ENCODE assay signal across 7 mouse cellular contexts in genomic region chr1:180793445-180794117, GRCm38 (mm10). TPM values are rescaled to one million over a fixed set of nuclear protein-coding genes. Genes with fewer than 3 reads are reported as not detected.
DNase-seq lines count a peak whose midpoint lies in the region; ATAC-seq lines count a peak whose summit lies in the region.

No protein-coding gene starts in this region.

- ATAC-seq in erythroblast, adult 5-6 weeks (replicated peaks; ENCODE audit: low FRiP score, poor library complexity, severe bottlenecking): 0 out of 2 replicates have a peak, but pooled peaks have one; percentile 31
- peak; percentile 53 for ATAC-seq in kidney, embryonic 15.5 days (replicated peaks; ENCODE audit: low FRiP score)

- DNase-seq in urinary bladder, postnatal 14 days (ENCODE audit: low spot score): peak; percentile 61
- DNase-seq in urinary bladder, postnatal 10 days (ENCODE audit: low spot score): no peak
- peak; percentile 42 for DNase-seq in lung, postnatal 14 days
- peak; percentile 33 for DNase-seq in testis, postnatal 14 days (ENCODE audit: low spot score)
- no peak for DNase-seq in frontal cortex, postnatal 36 days (ENCODE audit: low spot score in 2 of 2)

- no peaks in the 10 kb centered on the region for H3K36me3 ChIP-seq in kidney, embryonic 15.5 days

- H3K27ac ChIP-seq in kidney, embryonic 15.5 days: peak overlapping the region; percentile 64

- H3K4me3 ChIP-seq in kidney, embryonic 15.5 days (replicated peaks): peak overlapping the region; percentile 51

- H3K27me3 ChIP-seq in kidney, embryonic 15.5 days: no peaks in the 10 kb centered on the region

- peak overlapping the region; percentile 35 for H3K9ac ChIP-seq in kidney, embryonic 15.5 days

- no peaks in the 10 kb centered on the region for H3K9me3 ChIP-seq in kidney, embryonic 15.5 days (replicated peaks)

- peaks cover 17% of the 10 kb centered on the region for H3K4me1 ChIP-seq in kidney, embryonic 15.5 days

- 6% methylated on average over 18 of the region's 18 CpGs for WGBS in kidney, embryonic 15.5 days

- peak overlapping the region; percentile 94 for H3K4me2 ChIP-seq in kidney, embryonic 15.5 days

RNA-seq across cellular contexts. Expression of gene H3f3a, which starts 20.2 kb away (rescaled TPM):
- total RNA-seq in erythroblast, adult 5-6 weeks (2015; ENCODE audit: low replicate concordance): 966 and 1,002 TPM in 2 replicates
- 1,471 and 1,473 TPM in 2 replicates for total RNA-seq in erythroblast, adult 5-6 weeks (2017; ENCODE audit: low replicate concordance)
- polyA plus RNA-seq in kidney, embryonic 15.5 days (2015; fragmentation: Nextera tagmentation; extraction: Ambion mirVana): 2,677 and 2,753 TPM in 2 replicates

RNA-seq across cellular contexts. Expression of gene Sde2, which starts 57.3 kb away (rescaled TPM):
- total RNA-seq in erythroblast, adult 5-6 weeks (2015; ENCODE audit: low replicate concordance): 17.3 and 29.4 TPM in 2 replicates
- 34.7 and 53.5 TPM in 2 replicates for total RNA-seq in erythroblast, adult 5-6 weeks (2017; ENCODE audit: low replicate concordance)
- 37.0 and 38.7 TPM in 2 replicates for polyA plus RNA-seq in kidney, embryonic 15.5 days (2015; fragmentation: Nextera tagmentation; extraction: Ambion mirVana)

Comparison
In these comparisons a context has a peak if more than half of its experiments do, and no peak if none do; other contexts are left out.
1. DNase-seq: peak in urinary bladder, postnatal 14 days (single experiment), lung, postnatal 14 days (single experiment) and testis, postnatal 14 days (single experiment); none in urinary bladder, postnatal 10 days (single experiment) and frontal cortex, postnatal 36 days (0 of 2).